Mouse (Mus musculus) Patski (cell line): ENCODE measurements around the gene Dhdh. TPM values are rescaled to one million over a fixed set of nuclear protein-coding genes. Genes with fewer than 3 reads are reported as not detected.
"Not testable (repeated sequence)": the region's sequence is repeated elsewhere in the genome, so short reads cannot be mapped to it uniquely, and the experiment has no call there.

Experiments
- ATAC-seq: fragments of 100-300 bp; one replicate; pipeline ENCODE4 v1.8.0; 2021
- CTCF ChIA-PET: fragments of 350-600 bp; sonication (Branson Sonifier 250); formaldehyde crosslinking; loops from one replicate; lab custom pipeline; 2022; ENCODE audit warnings: inconsistent platforms; lab: Charles Lee
- POLR2A ChIA-PET: fragments of 350-600 bp; sonication (Branson Sonifier 250); formaldehyde crosslinking; loops from one replicate; lab custom pipeline; 2022; ENCODE audit warnings: antibody characterized with exemption, inconsistent platforms; lab: Charles Lee
- DNase-seq: peaks from one replicate; pipeline ENCODE4 v3.0.0-alpha.2; 2011; ENCODE audit warnings: low read depth, low spot score
- H3K27me3 ChIP-seq: fragments of 371-371 bp; one replicate; pipeline ENCODE4 v1.5.1; 2021
- CTCF ChIP-seq: fragments of 100-300 bp; IDR thresholded peaks from one replicate; pipeline ENCODE4 v1.5.1; 2021
- in situ Hi-C: fragments of 300-500 bp; cut with MboI; formaldehyde crosslinking; loops from 3 replicates; pipeline ENCODE4 v1.11.1; 2018; ENCODE audit warnings: low pct_unique_long_range_greater_than_20kb, mixed read lengths
- polyA plus RNA-seq: library from polyadenylated mRNA; unstranded; gene quantifications from one replicate; pipeline ENCODE4 v1.2.3, GENCODE M21; 2021

Dhdh gene
- polyA plus RNA-seq, 1 experiment from 2014 or later: 0.06 TPM

GRCm38 (mm10) chr7:45490822-45491221, 2.2 kb upstream of the Dhdh start:
- ATAC-seq: no peak
- TF ChIP-seq CTCF: no peak
- in situ Hi-C loops: no loop called here
- POLR2A ChIA-PET: no interaction called here
- CTCF ChIA-PET: interaction anchor here (0.8 to 1.3 kb wide), 2 partner anchors 10 to 70 kb away, joined by 3 read pairs; partner anchors contain the start of gene Tulp2
- no peak for DNase-seq
- H3K27me3 ChIP-seq: no peaks in the 10 kb centered on the region

DNA sequence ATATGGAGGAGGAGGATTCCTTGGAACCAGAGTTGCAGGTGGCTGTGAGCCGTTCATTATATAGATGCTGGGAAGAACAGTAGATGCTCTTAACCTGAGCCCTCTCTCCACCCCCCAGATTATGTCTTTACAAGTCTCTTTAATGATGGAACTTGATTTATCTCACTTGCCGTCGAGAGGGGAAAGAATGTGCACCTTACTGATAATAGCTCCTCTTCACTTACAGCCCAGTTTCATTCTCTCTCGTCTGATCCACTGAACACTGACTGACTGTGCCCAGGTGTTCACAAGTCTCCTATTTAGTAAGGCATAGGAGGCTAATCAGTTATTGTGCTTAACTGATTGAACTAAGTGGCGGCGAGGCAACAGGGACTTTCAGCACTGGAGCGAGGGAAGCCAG, 973 bp upstream of the Dhdh start:
- no peaks in the 10 kb centered on the region for H3K27me3 ChIP-seq
- ChIA-PET POLR2A (no interaction called here), CTCF (no interaction called here)
- ATAC-seq: no peak
- DNase-seq: no peak
- TF ChIP-seq CTCF: no peak
- in situ Hi-C loops: no loop called here

- ChIA-PET CTCF (interaction anchor here (1.1 kb wide), 1 partner anchor 11 kb away, joined by 3 read pairs; no protein-coding TSS in a partner anchor), POLR2A (interaction anchor here (0.6 to 0.9 kb wide), 2 partner anchors 10 kb away, joined by 3 read pairs; no protein-coding TSS in a partner anchor)
- in situ Hi-C loops: no loop called here
- DNase-seq: no peak
- TF ChIP-seq CTCF: no peak
- H3K27me3 ChIP-seq: no peaks in the 10 kb centered on the region
- ATAC-seq: no peak
Observed at GRCm38 (mm10) chr7:45487861-45488292, 728 bp downstream of the Dhdh start.

GRCm38 (mm10) chr7:45486761-45487415, 1.7 kb downstream of the Dhdh start, which contains the start of gene Gm45808:
Gene Gm45808 (minus strand): TSS chr7:45486811.
- no peaks in the 10 kb centered on the region for H3K27me3 ChIP-seq
- in situ Hi-C loops: no loop called here
- ATAC-seq (no peak), DNase-seq (no peak)
- ChIA-PET POLR2A (no interaction called here), CTCF (interaction anchor here (1.4 kb wide), 1 partner anchor 10 kb away, joined by 5 read pairs; no protein-coding TSS in a partner anchor)
- no peak for TF ChIP-seq CTCF

DNA sequence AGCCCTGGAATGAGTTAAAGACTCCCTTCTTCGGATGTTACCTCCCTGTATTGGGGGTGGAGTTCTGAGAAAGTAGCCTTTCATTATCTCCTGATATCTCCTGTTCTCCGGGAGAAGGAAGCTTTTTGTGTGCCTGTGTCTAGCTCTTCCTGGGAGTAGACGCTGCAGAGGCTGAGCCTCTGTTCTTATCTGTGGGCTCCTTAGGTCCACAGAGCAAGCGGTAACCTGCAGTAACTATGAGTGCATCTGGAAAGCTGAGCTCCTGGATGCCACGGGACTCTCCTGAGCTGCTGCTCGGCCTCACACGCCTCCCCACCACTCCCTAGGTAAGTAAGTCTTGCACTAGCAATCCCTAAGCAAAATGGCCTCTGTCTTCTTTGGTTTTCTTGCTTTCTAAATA, 2.4 kb downstream of the Dhdh start:
- DNase-seq (no peak), ATAC-seq (no peak)
- in situ Hi-C loops: no loop called here
- ChIA-PET POLR2A (no interaction called here), CTCF (interaction anchor here (1.4 kb wide), 1 partner anchor 10 kb away, joined by 5 read pairs; no protein-coding TSS in a partner anchor)
- H3K27me3 ChIP-seq: no peaks in the 10 kb centered on the region
- no peak for TF ChIP-seq CTCF

- CTCF ChIA-PET: interaction anchor here (1.4 kb wide), 1 partner anchor 8 kb away, joined by 5 read pairs; no protein-coding TSS in a partner anchor
- POLR2A ChIA-PET, ATAC-seq, DNase-seq, H3K27me3 ChIP-seq, in situ Hi-C loops: not testable (repeated sequence)
Observed at GRCm38 (mm10) chr7:45484985-45485384, 3.6 kb downstream of the Dhdh start.

DNA sequence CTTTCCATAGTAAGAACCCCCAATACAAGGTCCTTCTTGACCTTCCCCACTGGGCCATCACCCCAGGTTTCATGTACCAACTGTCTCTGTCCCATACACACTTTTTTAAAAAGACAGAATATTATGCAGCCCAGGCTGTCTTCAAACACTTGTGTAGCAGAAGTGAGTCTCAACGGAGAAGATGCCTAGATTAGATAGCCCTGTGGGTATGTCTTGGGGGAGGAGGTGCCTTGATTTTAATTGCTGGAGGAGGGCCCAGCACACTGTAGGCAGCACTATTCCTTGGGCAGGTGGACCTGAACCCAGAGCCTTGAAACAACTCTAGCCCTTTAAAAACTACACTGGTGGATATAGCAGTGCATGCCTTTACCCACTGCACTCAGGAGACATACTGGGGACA, 6.4 kb downstream of the Dhdh start:
- no peaks in the 10 kb centered on the region for H3K27me3 ChIP-seq
- CTCF ChIA-PET: no interaction called here
- in situ Hi-C loops: no loop called here
- no peak for TF ChIP-seq CTCF
- POLR2A ChIA-PET: no interaction called here
- DNase-seq (no peak), ATAC-seq (no peak)

DNA sequence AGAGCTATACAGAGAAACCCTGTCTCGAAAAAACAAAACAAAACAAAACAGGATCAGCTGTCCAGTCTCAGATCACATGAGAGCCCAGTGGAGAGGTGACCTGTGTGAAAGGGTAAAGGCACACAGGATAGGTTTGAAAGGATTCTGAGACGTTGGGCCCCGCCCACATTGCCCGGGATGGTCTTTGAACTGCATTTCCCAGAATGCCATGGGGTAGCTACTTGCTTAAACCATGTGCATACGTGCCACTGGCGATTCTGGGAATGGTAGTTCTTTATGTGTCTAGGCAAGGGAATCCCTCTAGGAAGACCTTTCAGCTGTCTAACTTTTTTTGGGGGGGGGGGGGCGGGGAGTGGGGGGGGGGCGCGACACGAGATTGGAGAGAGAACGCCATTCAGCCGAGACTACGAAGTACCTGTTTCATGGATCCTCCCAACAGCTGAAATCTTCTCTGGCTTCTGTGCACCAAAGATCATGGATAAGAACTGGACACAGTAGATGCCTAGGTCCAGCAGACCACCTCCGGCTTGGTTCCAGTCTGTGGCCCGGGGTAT, 7.2 kb downstream of the Dhdh start, which contains the start of gene Tulp2:
Gene Tulp2 (plus strand): TSS at position 504 of the 554 bp plus-strand sequence.
- ChIA-PET CTCF (interaction anchor here (0.9 to 1.6 kb wide), 4 partner anchors 10 to 107 kb away, joined by 3 read pairs; no protein-coding TSS in a partner anchor), POLR2A (interaction anchor here (0.6 kb wide), 1 partner anchor 60 kb away, joined by 4 read pairs; no protein-coding TSS in a partner anchor)
- in situ Hi-C loops: no loop called here

DNA sequence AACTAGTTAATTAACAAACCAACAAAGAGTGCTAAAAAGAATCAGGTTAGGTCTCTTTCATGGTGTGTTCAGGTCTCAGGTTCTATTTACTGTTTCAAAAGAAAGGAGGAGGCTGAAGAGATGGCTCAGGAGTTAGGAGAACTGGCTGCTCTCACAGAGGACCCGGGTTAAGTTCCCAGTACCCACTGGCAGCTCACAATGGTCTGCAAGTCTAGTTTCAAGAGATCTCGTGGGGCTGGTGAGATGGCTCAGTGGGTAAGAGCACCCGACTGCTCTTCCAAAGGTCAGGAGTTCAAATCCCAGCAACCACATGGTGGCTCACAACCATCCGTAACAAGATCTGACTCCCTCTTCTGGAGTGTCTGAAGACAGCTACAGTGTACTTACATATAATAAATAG, 8.3 kb downstream of the Dhdh start:
- in situ Hi-C loops, ATAC-seq, DNase-seq, POLR2A ChIA-PET, H3K27me3 ChIP-seq: not testable (repeated sequence)
- CTCF ChIA-PET: interaction anchor here (1.1 to 1.6 kb wide), 4 partner anchors 10 to 81 kb away, joined by 3 to 4 read pairs (median 3); no protein-coding TSS in a partner anchor

More for the DNA sequence above, 7.2 kb downstream of the Dhdh start, which contains the start of gene Tulp2:
- ATAC-seq (no peak), DNase-seq (no peak)
- no peaks in the 10 kb centered on the region for H3K27me3 ChIP-seq
- TF ChIP-seq CTCF: no peak

DNA sequence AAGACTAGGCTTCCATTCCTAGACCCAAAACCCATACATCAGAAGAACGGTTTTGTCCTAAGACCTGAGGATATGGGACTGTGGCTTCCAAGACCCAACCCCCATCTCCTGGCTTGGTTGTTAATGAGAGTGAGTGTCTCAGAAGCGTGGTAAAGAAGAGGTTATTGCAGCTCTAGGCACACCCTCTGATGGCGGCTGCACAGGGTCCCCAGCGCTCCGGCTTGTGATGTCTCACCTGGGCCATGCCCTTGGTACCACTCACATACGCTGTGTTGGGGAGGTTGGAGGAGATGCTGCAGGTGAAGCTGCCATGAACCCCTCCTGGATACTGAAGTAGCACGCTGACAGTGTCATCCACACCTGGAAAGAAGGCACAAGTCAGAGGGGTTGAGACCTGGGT, 9.8 kb downstream of the Dhdh start:
- in situ Hi-C loops: loop anchor here (5.0 kb wide), 2 partner anchors 84 to 204 kb away; partner anchors contain the start of gene Ntn5
- H3K27me3 ChIP-seq: no peaks in the 10 kb centered on the region
- ChIA-PET POLR2A (no interaction called here), CTCF (interaction anchor here (9.4 kb wide), 1 partner anchor 80 kb away, joined by 116 read pairs; no protein-coding TSS in a partner anchor)
- ATAC-seq (no peak), DNase-seq (no peak)
- no peak for TF ChIP-seq CTCF
